Mouse (Mus musculus) frontal cortex, adult (tissue): Measurements from ENCODE around the gene Alkbh3.

ENCODE experiments used
- ATAC-seq: cut with Nextera tagmentation; 2 replicates; pipeline ENCODE4 v1.9.2; 2017; ENCODE audit warnings: mild to moderate bottlenecking, moderate library complexity, mixed read lengths; ENCODE audit not compliant: low TSS enrichment

Alkbh3 gene

DNA sequence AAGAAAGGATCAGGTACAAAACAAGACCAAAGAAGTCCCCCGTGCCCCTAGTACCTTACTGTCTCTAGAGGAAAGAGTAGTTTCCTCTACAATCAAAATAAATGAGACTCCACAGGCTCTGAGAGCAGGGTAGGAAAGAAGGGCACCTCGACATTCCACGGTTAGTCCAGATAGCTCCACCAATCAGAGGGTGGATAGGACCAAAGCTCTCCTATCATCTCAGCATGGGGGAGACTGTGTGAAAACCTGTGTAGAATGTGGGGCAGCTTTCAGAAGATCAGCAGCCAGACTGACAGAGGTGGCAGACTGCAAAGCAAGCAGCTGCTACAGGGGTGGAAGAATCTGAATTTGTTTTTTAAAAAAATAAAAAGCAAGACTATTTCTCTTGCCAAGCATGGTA is 17.8 kb downstream of the Alkbh3 start:
- peak; percentile 73 for ATAC-seq

- peak; percentile 32 for ATAC-seq
These were observed 18.3 kb downstream of the Alkbh3 start for GRCm38 (mm10) chr2:93992259-93992658.

DNA sequence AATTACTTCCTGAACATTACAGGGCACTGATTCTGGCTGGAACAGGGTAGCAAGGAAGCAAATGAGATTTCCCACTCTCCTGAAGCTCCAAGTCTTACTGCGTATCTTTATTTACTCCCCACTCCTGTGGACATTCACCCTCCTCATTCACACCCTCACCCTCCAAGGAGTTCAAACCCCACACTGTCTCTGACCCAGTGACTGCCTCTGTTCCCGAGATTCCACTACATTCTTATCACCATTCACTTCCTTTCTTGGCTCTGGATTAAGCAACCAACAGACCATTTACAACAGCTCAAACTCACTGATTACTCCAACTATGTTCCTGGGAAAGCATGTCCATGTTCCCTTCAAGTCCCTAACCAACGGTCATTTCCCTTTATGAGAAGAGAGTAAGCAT is 19.3 kb downstream of the Alkbh3 start:
- no peak for ATAC-seq

DNA sequence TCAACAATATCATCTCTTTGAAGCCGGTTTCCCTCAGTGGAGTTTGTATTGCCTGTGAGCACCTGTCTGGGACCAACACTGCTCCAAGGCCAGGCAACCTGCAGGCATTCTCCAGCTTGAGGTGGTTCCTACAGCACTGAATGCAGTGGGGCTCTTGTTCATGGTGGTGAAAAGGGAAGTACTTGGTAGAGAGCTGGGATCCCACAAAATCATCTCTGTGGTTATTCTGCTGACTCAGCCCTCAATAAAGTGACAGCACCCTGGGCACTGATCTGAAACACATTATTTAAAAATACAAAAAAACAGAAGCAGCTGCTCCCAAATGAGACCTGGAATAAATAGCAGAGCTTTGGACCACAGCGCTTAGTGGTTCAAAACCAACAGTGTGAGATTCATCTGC is 22.2 kb downstream of the Alkbh3 start:
- no peak for ATAC-seq

DNA sequence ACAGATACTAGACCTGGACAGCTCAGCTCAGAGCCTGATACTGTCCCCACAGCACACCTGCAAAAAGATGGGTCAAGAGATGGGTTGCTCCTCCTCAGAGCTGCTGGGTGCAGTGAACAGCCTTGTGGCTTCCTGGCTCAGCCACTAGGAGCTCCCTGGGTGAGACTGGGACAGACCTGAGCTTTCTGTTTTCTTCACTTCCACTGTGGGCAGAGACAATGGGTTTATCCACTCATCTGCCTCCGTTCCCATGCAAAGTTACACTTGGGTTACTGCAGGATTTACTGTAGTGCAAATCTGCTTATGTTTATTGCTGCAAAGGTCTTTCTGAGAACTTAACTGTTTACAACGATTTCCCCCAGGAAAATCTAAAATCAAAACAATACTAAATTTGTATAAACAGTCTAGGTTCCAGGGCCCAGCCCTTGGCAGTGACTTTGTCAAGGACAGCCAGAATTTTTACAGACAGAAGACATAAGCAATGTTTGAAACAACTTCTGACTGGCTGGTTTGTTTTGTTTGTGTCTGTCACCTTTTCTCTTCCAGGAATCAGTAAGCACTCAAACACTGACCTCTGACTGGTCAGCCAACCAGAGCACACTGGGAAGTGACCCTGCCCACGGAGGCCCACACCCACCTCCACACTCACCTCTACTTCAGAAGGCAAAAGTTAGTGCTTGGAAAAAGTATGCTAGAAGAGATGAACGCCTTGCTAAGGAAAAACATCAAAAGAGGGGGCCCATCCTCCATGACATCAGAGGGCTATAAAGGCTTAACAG is 28.0 kb downstream of the Alkbh3 start:
- no peak for ATAC-seq

DNA sequence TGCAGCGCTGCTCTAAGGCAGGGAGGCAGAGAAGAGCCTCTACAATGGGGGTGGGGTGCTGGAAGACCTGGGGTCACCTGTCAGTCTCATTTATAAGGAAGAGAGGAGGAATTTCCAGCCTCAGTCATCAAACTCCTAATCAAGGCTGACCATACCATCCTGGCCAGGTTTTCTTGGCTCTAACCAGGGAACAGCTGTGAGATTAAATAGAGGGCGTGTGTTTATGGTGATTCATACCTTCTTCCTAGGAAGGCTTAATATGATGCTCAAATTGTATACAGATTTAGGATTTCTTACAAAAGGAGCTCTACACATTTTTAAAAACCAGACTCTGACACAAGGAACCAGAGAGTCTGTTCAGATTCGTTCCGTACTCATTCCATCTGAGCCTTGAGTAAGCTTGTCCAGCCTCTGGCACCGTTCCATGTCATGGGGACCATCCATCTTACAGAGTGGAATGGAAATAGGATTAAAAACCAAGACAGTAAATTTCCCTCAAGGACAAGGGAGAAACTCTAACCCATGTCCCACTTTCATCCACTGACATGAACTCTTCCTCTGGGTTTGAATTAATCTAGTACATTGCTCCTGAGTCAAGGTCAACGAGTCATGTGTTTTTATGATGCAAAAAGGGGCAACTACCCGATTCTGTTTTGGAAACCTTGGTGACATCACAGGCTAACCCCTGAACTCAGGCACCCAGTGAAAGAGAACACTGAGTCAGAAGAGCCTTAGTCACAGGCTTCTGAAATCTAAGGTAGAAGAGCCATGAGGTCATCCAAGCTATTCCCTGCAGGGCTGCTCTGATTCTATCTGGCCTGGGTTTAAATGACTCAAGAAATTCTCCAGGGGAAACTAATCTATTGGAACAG is 31.1 kb downstream of the Alkbh3 start:
- peak; percentile 21; the same call in 1 of the 2 replicates for ATAC-seq

- ATAC-seq, result peak; percentile 70
These were observed 34.0 kb downstream of the Alkbh3 start for GRCm38 (mm10) chr2:93976436-93977252.

- no peak for ATAC-seq
These were observed 34.8 kb downstream of the Alkbh3 start for GRCm38 (mm10) chr2:93975526-93976435.

DNA sequence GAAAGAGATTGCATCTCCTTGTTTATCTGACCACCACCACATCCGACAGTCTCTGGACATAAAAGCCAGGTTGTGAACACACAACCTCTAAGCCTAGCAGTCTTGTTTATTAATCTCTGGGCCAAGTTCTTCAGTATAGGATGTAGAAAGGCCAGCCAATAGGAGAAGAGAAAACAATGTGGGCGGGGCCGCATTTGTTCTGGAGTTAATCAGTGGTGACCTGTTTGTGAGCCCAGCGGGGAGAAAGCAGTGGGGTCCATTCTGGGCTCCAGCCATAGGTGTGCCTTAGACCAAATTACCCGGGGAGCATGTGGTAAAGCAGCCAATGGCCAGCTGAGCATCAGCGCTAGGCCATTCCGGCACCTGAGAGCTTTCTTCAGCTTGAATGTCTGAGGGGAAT is 35.6 kb downstream of the Alkbh3 start:
- no peak for ATAC-seq

GRCm38 (mm10) chr2:93971647-93972046 is 39.0 kb downstream of the Alkbh3 start:
- ATAC-seq, result 0 out of 2 replicates have a peak, but pooled peaks have one; percentile 31

GRCm38 (mm10) chr2:93964494-93965160 is 46.0 kb downstream of the Alkbh3 start:
- ATAC-seq, result peak; percentile 44; the same call in 1 of the 2 replicates

- ATAC-seq, result no peak
These were observed 46.8 kb downstream of the Alkbh3 start for GRCm38 (mm10) chr2:93963802-93964201.

DNA sequence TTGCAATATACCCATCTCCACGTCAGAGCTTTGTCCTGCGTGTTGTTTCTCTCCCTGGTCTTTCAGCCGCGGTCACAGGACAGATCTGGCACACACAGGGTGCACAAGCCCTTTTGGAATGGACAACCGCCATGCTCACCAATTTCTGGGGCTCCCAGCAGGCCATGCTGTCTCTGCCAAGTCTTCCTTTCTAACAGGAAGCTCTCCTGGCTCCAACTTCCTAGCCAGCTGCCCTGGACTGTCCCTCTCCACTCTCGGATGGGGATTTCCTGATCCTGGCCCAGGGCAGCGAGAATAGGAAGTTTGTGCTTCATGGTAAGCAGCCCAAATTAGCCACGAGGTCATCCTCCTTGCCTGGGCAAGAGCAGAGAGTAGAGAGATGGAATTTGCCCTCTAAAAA is 48.9 kb downstream of the Alkbh3 start:
- ATAC-seq, result no peak

DNA sequence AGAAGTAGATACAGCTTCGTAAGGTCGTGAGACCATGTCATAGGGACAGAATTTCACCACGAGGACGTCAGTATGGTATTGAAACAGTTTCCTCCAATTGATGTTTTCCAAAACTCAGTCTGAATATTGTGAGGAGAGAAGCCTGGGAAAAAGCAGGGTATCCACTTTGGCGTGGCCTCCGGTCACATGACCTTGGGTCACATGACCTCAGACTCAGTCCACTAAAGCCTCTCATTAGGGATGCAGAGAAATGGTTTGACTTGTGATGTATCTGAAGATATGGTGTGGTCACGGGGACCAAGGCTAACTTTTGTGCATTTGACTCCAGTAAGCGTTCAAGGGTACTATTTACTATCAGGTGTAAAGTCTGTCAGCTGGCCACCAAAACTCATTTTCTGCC is 51.3 kb downstream of the Alkbh3 start:
- no peak for ATAC-seq

GRCm38 (mm10) chr2:93958216-93958615 is 52.4 kb downstream of the Alkbh3 start:
- ATAC-seq, result peak; percentile 33

- ATAC-seq, result no peak
These were observed 52.8 kb downstream of the Alkbh3 start for GRCm38 (mm10) chr2:93957785-93958175.

DNA sequence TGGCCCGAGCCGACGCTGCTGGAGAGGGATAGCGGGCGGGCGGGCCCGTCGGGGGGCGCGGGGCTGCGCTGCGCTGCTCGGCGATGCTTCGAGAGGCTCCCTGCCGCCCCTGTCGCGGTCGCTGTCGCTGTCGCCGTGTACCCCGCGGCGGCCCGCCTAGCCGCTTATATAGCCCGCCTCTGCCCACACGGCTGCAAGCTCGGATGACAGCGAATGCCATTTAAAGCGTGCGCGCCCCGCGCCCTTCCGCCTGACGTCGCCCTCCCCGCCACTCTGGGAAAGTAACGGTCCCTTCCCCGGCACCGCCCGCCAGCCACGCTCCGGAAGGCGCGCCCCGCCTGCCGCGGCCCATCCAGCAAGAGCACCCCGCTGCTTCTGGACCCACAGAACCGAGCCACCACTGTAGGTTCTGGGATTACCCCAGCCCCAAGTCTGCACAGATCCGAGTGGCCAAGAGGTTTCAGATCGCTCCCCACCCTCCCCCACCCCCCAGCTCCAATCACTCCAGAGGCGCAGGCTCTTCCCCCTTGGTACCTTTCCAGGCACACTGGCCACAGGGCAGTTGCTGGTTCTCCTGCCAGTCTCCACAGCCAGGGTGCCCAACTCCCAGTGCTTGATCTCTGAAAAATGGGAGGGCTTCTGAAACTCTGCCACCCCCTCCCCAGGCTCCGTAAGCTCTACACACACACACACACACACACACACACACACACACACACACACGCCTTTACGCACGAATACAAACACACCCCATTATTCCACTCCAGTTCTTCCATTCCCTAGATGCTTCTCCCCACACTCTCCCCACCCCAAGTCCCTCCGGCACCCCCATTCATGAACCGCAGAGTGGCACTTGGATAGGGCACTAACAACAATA is 53.5 kb downstream of the Alkbh3 start, which contains the start of gene Gm13889:
Gene Gm13889 (minus strand): TSS at position 294 of the 877 bp plus-strand sequence.
- peak; percentile 38 for ATAC-seq

DNA sequence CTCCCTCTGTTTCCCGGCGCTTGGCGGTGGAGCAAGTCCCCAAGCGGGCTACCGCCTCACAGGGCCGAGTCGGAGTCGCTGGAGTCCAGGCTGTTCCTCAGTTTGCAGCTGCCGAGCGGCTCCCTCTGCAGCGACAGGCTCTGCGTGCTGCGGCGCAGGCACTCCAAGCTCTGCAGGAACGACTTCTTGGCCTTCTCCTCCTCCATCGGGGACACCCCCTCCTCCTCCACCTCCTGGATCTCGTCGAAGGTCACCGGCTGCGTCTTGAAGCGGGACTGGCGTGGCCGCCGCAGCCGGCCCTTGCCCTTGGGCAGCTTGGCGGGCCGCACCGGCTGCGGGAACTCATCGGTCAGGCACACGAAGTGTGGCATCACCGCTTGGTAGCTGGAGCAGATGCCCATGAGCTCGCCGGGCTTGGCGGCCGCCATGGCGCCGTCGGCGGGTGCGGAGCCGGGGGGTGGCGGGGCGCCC is 54.2 kb downstream of the Alkbh3 start:
- peak; percentile 56 for ATAC-seq

DNA sequence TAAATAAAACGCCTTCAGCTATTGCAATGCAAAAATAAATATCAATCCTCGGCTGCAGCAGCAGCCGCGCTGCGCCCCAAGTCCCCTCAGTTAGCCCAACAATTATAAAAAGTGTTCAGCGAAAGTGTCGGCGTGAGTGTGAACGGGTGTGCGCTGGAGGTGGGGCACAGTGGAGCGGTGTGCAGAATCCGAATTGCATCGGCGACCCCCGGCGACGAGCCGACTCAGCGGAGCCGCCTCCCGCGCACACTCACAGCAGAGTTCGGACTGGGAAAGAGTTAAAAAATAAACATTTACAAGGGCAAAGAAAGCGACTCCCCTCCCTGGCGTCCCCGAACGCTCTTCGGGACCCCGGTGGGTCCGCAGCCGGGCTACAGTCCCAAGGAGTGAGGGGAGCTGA is 54.7 kb downstream of the Alkbh3 start:
- no peak for ATAC-seq
